Mouse (Mus musculus) lung, embryonic 14.5 days (tissue): ENCODE measurements around the gene Nrxn3. TPM values are rescaled to one million over a fixed set of nuclear protein-coding genes. Genes with fewer than 3 reads are reported as not detected.

Experiments
- ATAC-seq: fragments of 200-750 bp; cut with Nextera tagmentation; 2 replicates; pipeline ENCODE4 v1.8.0; 2017; ENCODE audit warnings: mild to moderate bottlenecking, moderate TSS enrichment, moderate library complexity; ENCODE audit not compliant: insufficient read depth
- DNase-seq: peaks from one replicate; pipeline ENCODE4 v3.0.0-alpha.2; 2015
- H3K27ac ChIP-seq: fragments of 300-500 bp; sonication (generic); 2 replicates; pipeline ENCODE4 v1.5.1; 2014; ENCODE audit warnings: low read depth, mild to moderate bottlenecking, moderate library complexity
- H3K27me3 ChIP-seq: fragments of 300-500 bp; sonication (generic); 2 replicates; pipeline ENCODE4 v1.6.1; 2014; ENCODE audit warnings: low read length, control low read depth; ENCODE audit not compliant: insufficient read depth
- H3K36me3 ChIP-seq: fragments of 300-500 bp; sonication (generic); 2 replicates; pipeline ENCODE4 v1.6.1; 2014; ENCODE audit warnings: control low read depth; ENCODE audit not compliant: insufficient read depth
- H3K4me1 ChIP-seq: fragments of 300-500 bp; sonication (generic); 2 replicates; pipeline ENCODE4 v1.6.1; 2014; ENCODE audit warnings: antibody characterized with exemption, control low read depth; ENCODE audit not compliant: insufficient read depth
- H3K4me2 ChIP-seq: fragments of 300-500 bp; sonication (generic); 2 replicates; pipeline ENCODE4 v1.6.1; 2014; ENCODE audit warnings: mild to moderate bottlenecking
- H3K4me3 ChIP-seq: fragments of 300-500 bp; sonication (generic); 2 replicates; pipeline ENCODE4 v1.5.1; 2014; ENCODE audit warnings: low read depth, low read length
- H3K9ac ChIP-seq: fragments of 300-500 bp; sonication (generic); 2 replicates; pipeline ENCODE4 v1.6.1; 2014
- H3K9me3 ChIP-seq: fragments of 300-500 bp; sonication (generic); 2 replicates; pipeline ENCODE4 v1.6.1; 2016; ENCODE audit warnings: low read depth, low read length, control low read depth
- CTCF ChIP-seq: IDR thresholded peaks from 2 replicates; pipeline ENCODE4 v1.5.1; 2016; ENCODE audit warnings: antibody characterized with exemption, low read depth
- WGBS: fragments of 180-500 bp; shearing (Covaris S2); extraction: QIAGEN DNeasy Blood & Tissue Kit; methylation state at CpG from one replicate; pipeline ENCODE4 v1.1.7; 2014; 5-methylcytosine and 5-hydroxymethylcytosine counted together
- polyA plus RNA-seq: library from polyadenylated mRNA; unstranded; fragments of >200 nt; fragmentation: Nextera tagmentation; extraction: Ambion mirVana; gene quantifications from 2 replicates; pipeline ENCODE4 v1.2.1, GENCODE M21; 2014

Gene Nrxn3
- polyA plus RNA-seq, 1 experiment from 2014 or later: 3.9 TPM

GRCm38 (mm10) chr12:89791829-89792228, 1069.2 kb downstream of the Nrxn3 start:
- no peak overlapping the region for H3K4me3 ChIP-seq
- H3K9me3 ChIP-seq: no peaks in the 10 kb centered on the region
- ATAC-seq (no peak), DNase-seq (no peak)
- H3K4me1 ChIP-seq: no peaks in the 10 kb centered on the region
- H3K27me3 ChIP-seq: no peaks in the 10 kb centered on the region
- H3K9ac ChIP-seq: no peak overlapping the region
- H3K36me3 ChIP-seq: no peaks in the 10 kb centered on the region
- H3K27ac ChIP-seq: no peak overlapping the region
- H3K4me2 ChIP-seq: no peak overlapping the region
- TF ChIP-seq CTCF: no peak
- 70% methylated on average over 3 of the region's 3 CpGs for WGBS

- Histone ChIP-seq H3K36me3 (no peaks in the 10 kb centered on the region), H3K4me1 (no peaks in the 10 kb centered on the region), H3K4me2 (no peak overlapping the region), H3K27ac (no peak overlapping the region), H3K27me3 (no peaks in the 10 kb centered on the region), H3K9ac (no peak overlapping the region), H3K9me3 (no peaks in the 10 kb centered on the region), H3K4me3 (no peak overlapping the region)
- TF ChIP-seq CTCF: no peak
- 85% methylated on average over 6 of the region's 6 CpGs for WGBS
- ATAC-seq (no peak), DNase-seq (no peak)
Measured at GRCm38 (mm10) chr12:89794741-89795140, 1072.1 kb downstream of the Nrxn3 start.

- peak; percentile 66 for TF ChIP-seq CTCF
- H3K9me3 ChIP-seq: no peaks in the 10 kb centered on the region
- DNase-seq (peak; percentile 47), ATAC-seq (no peak)
- no peak overlapping the region for H3K27ac ChIP-seq
- peaks cover 2% of the 10 kb centered on the region; the same call in 1 of the 2 replicates for H3K27me3 ChIP-seq
- H3K9ac ChIP-seq: no peak overlapping the region
- no peak overlapping the region for H3K4me2 ChIP-seq
- no peaks in the 10 kb centered on the region for H3K36me3 ChIP-seq
- 57% methylated on average over 3 of the region's 3 CpGs for WGBS
- no peak overlapping the region for H3K4me3 ChIP-seq
- H3K4me1 ChIP-seq: 0 out of 2 replicates have a peak, but pooled peaks cover 2% of the 10 kb centered on the region
Measured at GRCm38 (mm10) chr12:89808217-89808616, 1085.5 kb downstream of the Nrxn3 start.

- H3K36me3 ChIP-seq: no peaks in the 10 kb centered on the region
- H3K4me2 ChIP-seq: no peak overlapping the region
- H3K9me3 ChIP-seq: no peaks in the 10 kb centered on the region
- WGBS: 70% methylated on average over 5 of the region's 5 CpGs
- TF ChIP-seq CTCF: no peak
- H3K4me1 ChIP-seq: 0 out of 2 replicates have a peak, but pooled peaks cover 2% of the 10 kb centered on the region
- DNase-seq (no peak), ATAC-seq (no peak)
- peaks cover 4% of the 10 kb centered on the region; the same call in 1 of the 2 replicates for H3K27me3 ChIP-seq
- H3K27ac ChIP-seq: no peak overlapping the region
- H3K4me3 ChIP-seq: no peak overlapping the region
- H3K9ac ChIP-seq: no peak overlapping the region
Measured at GRCm38 (mm10) chr12:89810146-89810545, 1087.5 kb downstream of the Nrxn3 start.

GRCm38 (mm10) chr12:89811815-89812549, 1089.3 kb downstream of the Nrxn3 start:
- Histone ChIP-seq H3K27ac (0 out of 2 replicates have a peak overlapping the region, but pooled peaks have one; percentile 15), H3K36me3 (no peaks in the 10 kb centered on the region), H3K4me1 (0 out of 2 replicates have a peak, but pooled peaks cover 2% of the 10 kb centered on the region), H3K9me3 (no peaks in the 10 kb centered on the region), H3K27me3 (peaks cover 4% of the 10 kb centered on the region; the same call in 1 of the 2 replicates), H3K9ac (peak overlapping the region; percentile 51), H3K4me2 (peak overlapping the region; percentile 86), H3K4me3 (peak overlapping the region; percentile 41)
- peak; percentile 90 for DNase-seq
- TF ChIP-seq CTCF: peak; percentile 18; the same call in 1 of the 2 replicates
- under 1% methylated on average over 36 of the region's 36 CpGs for WGBS
- ATAC-seq: peak; percentile 100

- no peak for ATAC-seq
- no peaks in the 10 kb centered on the region for H3K36me3 ChIP-seq
- H3K27me3 ChIP-seq: peaks cover 4% of the 10 kb centered on the region; the same call in 1 of the 2 replicates
- under 1% methylated on average over 17 of the region's 17 CpGs for WGBS
- H3K27ac ChIP-seq: no peak overlapping the region
- peak; percentile 25 for DNase-seq
- H3K4me1 ChIP-seq: 0 out of 2 replicates have a peak, but pooled peaks cover 2% of the 10 kb centered on the region
- no peak for TF ChIP-seq CTCF
- peak overlapping the region; percentile 86 for H3K4me2 ChIP-seq
- no peaks in the 10 kb centered on the region for H3K9me3 ChIP-seq
- H3K9ac ChIP-seq: peak overlapping the region; percentile 42
- H3K4me3 ChIP-seq: peak overlapping the region; percentile 41
Measured at GRCm38 (mm10) chr12:89812550-89813207, 1090.0 kb downstream of the Nrxn3 start.

- 0 out of 2 replicates have a peak, but pooled peaks cover 2% of the 10 kb centered on the region for H3K4me1 ChIP-seq
- H3K27ac ChIP-seq: no peak overlapping the region
- H3K4me2 ChIP-seq: peak overlapping the region; percentile 86
- no peak for TF ChIP-seq CTCF
- peaks cover 4% of the 10 kb centered on the region; the same call in 1 of the 2 replicates for H3K27me3 ChIP-seq
- H3K4me3 ChIP-seq: peak overlapping the region; percentile 41
- ATAC-seq (no peak), DNase-seq (no peak)
- no peaks in the 10 kb centered on the region for H3K36me3 ChIP-seq
- WGBS: 13% methylated on average over 13 of the region's 13 CpGs
- no peak overlapping the region for H3K9ac ChIP-seq
- no peaks in the 10 kb centered on the region for H3K9me3 ChIP-seq
Measured at GRCm38 (mm10) chr12:89813294-89813693, 1090.6 kb downstream of the Nrxn3 start.
